Mouse (Mus musculus) urinary bladder, postnatal 14 days (tissue): Measurements from ENCODE around the gene Camk1d.

ENCODE experiments used
- DNase-seq: peaks from one replicate; pipeline ENCODE4 v3.0.0; 2021; ENCODE audit warnings: low spot score

Gene Camk1d

DNA sequence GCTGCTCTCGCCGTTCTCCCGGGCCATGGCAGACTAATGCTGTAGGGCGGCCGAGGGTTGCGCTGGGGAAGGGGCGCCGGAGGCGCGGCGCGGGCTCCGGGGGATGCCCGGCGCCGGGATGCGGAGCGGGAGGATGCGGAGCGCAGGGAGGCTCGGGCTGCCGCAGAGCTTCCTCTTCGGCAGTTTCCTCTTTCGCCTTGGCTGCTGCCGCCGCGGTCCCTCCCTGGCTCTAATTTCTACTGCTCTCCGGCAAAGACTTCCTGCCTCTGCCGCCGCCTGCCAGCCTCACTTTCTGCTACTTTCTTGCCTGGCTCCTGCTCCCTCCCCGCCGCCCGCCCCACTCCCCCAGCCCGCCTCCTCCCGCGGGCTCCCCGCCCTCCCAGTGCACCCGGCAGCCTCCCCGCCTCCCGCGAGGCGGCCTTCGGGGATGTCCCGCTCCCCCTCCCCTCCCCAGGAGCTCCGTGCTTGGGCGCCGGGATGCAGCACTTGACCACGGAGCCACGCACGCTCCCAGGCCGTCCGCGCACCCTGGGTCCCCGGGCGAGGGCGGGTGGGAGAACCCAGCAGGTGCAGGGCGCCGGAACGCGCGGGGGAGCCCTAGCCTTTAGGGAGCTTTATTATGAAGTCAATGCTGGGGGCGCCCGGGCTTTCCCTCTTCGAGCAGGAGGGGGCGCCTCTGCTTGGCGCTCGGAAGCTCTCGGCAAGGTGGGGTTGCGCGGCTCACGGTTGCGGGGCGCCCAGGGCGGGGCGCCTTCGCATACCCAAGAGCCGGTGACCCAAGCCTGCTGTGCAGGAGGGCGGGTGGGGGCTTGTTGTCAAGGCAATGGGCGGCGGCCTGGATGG, at the start of gene Camk1d:
TSS of gene Camk1d (minus strand) at position 305 of the 843 bp plus-strand sequence.
- DNase-seq: peak; percentile 73

DNA sequence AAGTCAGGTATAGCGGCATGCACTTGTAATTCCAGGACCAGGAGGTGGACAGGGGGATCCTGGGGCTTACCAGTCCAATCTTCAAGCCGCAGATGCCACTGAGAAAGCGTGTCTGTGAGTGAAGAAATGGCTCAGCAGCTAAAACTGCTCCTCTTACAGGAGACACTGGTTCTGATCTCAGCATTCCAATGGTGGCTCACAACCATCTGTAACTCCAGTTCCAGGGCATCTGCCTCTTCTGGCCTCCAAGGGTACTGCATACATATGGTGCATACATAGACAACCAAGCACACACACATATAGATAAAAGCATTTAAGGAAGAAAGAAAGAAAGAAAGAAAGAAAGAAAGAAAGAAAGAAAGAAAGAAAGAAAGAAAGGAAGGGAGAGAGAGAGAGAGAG, 47.7 kb upstream of the Camk1d start:
- DNase-seq: no peak

DNA sequence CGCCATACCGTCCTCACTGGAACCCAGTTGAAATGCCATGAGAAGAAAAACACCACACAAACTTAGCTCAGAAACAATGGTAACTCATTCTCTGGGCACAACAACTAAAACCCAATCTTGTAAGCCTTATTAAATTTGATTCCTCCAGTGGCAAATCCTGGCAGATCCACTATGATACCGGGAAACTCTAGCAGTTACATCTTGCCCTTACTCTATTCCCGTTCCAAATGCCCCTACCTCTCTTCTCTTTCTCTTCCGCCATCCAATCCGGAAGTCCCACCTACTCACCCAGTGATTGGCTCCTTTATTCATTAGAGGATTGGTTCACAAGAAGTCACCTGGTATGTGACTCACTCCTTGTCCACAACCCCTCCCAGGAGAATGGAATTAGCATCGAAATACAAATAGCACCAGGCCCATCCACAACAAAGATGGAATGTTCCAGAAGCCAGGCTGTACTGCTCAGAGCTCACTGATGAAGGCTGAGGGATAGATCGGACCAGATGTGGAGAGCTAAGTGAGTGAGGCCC, 46.2 kb upstream of the Camk1d start:
- no peak for DNase-seq

DNA sequence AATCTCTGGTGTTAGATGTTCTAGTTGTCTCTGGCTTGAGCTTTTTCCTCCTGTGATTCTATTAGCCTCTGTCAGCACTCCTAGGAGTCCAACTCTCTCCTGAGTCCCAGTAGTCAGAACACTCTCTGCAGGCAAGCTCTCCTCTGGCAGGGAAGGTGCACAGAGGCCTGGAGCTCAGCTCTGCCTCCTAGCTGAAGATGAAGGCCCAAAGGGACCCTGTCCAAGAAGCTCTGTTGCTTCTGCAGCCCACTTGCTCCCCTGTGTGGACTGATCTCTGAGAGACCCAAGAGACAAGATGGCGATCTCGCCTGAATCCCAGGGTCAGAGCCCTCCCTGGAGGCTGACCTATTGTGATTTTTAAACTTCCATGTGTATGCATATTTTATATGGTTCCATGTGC, 44.3 kb upstream of the Camk1d start:
- no peak for DNase-seq

DNA sequence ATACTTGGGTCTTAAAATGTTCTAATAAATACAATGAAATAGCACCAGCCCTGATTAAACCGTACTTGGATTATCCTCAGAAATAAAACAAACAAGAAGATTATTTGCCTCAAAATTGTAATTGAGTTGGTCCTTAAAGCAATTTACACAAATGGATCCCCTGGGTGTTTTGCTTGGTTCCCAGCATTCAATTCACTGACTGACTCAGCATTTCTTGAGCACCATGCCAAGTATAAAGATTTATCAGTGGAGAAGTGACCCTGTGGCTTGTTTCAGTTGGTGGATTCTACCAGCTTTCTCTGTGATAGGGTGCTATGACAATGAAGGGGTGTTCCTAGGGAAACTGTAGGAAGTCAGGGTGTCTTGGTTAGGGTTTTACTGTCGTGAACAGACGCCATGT, 36.6 kb upstream of the Camk1d start:
- DNase-seq: no peak

DNA sequence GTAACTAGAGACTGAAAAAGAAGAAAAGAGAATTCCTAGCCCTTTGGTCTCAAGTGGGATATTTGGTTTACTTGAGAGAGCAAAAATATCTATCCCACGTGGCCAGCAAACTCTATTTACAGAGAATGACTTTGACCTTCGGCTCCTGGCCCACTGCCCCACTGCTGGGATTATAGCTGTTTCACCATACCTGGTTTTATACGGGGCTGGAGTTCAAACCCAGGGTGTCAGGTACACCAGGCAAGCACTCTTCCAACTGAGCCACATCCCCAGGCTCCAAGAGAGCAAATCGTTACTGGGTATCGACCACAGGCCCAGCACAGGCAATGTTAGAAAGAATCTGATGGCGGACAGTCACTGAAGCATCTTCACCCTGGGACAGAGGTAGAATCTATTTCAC, 34.9 kb upstream of the Camk1d start:
- DNase-seq: no peak

DNA sequence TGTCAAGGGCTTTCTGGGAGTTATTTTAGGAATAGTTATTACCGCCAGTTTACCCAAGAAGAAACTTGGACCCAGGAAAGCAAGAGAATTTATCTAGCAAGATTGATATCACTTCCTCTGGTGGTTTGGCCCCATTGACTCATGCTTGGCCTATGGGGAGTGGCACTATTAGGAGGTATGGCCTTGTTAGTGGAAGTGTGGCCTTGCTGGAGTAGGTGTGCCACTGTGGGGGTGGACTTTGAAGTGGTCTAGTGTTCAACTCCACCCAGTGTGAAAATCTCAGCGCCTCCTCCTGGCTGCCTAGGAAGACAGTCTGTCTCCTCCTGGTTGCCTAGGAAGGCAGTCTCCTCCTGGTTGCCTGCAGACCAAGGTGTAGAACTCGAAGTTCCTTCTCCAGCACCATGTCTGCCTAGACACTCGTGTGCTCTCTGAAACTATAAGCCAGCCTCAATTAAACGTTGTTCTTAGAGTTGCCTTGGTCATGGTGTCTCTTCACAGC, 33.3 kb upstream of the Camk1d start:
- DNase-seq: peak; percentile 8

DNA sequence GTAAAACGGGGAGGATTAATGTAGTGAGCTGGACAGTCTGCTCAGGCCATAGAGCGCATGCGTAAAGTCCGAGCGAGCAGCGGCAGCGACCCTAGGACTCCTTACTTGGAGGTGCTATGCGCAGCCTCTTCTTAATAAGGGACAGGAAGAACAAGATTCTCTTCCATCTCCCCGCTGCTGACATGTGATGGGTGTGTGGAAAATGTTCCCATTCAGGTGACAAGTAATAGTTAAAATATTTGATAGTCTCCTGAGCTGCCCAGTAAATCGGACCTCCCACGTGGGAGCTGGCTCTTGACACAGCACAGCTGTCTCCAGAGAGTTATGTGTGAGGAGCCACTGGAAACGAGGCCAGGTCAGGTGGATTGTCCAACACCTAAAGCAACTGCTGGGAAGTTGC, 32.2 kb upstream of the Camk1d start:
- DNase-seq: peak; percentile 20

DNA sequence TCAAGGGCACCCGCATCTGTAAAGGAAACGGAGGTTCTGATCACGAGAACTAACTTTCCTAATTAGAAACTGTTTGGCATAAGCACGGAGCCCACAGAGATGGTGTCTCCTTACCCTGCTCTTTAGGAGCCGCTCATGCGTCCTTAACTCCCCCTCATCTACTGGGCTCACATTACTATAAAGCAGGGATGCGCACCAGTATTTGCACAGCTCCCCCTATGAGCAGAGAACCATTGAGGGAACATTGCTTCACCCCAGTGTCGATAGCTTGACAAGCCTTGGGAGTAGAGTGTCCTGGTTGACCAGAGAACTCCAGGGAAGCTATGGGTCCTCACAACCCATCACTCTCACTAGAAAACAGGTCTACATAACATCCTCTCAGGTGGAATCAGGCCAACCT, 29.6 kb upstream of the Camk1d start:
- DNase-seq: no peak

DNA sequence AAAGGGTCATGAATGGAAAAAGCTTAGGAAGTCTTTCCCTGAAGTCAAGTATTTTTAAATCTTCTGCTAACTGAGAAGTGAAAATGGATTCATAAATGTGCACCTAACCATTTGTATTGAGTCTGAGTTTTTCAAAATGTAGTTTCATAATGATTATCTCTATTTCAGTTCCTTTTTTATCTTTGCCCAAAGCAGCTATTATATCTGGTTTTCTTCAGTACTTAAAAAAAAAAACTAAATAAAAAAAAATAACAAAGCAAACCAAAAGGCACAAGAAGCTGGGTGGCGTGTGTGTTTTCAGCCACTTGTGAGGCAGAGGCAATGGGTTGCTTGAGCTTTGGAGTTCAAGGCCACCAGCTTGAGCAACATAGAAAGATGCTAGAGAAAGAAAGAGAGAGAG, 26.6 kb upstream of the Camk1d start:
- no peak for DNase-seq

DNA sequence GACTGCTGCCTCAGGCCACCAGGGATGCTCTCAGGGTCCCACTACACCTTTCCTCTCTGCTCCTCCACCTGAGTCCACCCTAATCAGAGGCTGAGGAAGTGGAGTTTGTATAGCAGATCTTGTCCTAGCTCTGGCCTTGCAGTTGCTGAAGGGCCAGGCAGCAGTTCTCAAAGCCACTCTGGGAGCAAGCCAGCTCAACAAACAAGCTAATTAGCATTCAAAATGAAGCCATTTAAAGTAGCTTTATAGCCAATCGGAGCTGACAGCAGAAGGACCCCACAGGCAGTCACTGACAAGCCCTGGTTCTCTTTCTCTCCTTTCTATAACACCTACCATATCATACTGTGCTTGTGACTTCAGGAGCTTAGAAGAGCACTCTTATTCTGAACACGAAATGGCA, 21.6 kb upstream of the Camk1d start:
- no peak for DNase-seq

DNA sequence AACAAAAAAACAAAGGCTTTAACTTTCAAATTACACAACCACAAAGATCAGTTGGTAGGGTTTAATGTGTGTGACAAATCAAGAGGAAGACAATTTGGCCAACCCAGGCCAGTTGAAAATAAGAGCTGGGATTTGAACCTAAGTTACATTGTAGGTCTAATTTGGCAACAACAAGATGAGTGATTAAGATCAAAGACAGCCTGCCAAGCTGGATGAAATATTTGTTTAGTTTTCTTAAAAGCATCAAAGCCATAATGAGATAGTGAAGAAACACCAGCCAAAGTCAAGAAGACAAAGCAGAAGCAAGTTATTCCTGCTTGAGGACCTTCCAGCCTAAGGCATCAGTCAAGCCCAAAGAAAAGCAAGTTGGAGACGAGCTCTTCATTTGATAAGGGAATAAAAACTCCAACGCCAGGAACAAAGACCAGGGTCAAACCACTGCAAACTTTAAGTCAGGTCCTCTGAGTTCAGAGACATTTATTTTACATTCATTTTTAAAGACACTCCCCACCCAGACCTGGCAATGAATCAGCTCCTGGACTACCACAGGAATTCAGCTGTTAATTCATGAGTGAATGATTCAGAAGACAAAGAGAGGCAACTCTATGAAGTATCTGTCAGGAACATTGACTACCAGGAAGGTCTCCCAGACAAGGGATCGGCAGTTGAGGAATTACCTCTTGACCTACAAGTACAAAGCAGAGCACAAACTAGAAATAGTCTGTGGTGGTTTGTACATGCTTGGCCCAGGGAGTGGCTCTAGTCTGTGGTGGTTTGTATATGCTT, 19.2 kb upstream of the Camk1d start:
- no peak for DNase-seq

DNA sequence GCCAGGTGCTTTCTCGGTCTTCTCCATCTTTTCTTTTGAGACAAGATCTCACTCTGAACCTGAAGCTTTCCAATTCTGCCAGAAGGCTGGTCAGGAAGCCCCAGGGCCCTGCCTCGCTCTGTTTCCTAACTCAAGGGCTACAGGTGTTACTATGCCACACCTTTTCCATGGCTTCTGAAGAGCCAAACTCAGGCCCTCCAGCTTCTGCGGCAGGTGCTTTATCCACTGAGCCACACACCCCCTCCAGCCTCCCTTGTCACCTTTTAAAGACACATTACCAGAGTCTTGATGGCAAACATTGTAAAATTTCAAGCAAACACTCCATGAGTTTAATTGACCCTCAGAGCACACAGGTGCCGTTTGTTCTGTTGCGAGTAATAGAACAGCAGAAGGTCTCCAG, 17.7 kb upstream of the Camk1d start:
- no peak for DNase-seq

DNA sequence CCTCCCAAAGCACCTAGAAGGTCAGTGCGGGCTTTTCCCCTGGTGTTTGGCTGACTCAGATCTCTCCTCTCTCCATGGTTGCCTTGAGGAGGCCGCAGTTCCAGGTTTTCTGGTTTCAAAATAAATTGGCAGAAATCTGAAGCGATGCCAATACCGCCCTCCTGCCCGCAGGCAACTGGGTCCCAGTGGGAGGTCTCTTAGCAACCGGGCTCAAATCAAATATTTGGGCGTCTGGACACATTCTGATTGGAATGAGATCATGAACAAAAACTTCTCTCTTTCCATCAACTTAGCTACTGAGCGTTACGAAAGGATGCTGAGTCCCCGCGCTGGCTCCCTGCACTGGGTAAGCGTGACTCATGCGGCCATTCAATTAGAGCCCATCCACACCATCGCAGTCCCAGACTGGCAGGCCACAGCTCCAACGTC, 16.1 kb upstream of the Camk1d start:
- no peak for DNase-seq

DNA sequence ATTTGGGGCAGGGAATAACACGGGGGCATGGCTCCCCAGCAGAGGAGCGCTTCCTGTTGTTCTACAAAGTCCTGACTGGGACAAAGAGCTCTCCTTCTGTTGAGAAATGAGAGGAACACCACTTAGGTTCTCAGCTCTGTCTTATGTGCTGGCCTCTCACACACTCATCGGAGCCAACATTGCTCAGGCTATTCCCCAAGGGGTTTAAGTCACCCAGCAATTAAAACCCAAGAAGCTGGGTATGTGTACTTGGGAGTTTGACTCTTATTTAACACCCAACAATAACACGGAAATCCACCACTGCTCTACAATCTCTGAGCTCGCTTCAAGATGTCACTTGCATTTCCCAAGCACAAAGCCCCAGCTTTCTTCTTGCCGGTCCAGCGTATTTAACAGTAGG, 15.6 kb upstream of the Camk1d start:
- no peak for DNase-seq

DNA sequence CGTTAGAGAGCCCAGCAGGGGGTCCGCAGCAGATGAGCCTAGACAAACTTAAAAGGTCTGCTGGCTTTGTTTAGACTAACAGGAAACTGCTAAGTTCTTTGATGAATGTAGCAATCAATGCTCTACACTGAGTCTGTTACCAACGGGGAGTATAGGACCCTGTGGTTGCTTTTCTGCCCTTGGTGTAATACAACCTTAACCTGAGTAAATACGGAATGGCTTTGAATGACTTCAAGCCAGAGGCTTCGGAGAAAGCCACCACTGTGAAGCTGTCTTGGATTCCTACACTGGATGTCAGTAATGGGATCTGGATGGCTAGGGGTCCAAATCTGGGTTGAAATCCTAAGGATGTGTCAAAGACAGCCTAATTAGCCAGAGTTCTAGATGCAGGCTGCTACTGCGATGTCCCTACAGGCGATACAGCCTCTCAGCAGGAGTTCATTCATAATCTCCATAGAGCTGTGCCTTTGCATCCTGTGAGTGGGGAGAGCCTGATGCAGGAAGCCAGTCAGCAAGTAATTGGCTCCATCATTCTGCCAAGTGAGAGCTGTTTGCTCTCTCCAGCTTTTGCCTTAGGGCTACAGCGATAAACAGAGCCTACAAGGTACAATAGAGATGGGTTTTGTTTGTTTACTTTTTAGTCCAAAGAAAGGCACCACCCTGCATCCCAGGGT, 10.8 kb upstream of the Camk1d start:
- no peak for DNase-seq

DNA sequence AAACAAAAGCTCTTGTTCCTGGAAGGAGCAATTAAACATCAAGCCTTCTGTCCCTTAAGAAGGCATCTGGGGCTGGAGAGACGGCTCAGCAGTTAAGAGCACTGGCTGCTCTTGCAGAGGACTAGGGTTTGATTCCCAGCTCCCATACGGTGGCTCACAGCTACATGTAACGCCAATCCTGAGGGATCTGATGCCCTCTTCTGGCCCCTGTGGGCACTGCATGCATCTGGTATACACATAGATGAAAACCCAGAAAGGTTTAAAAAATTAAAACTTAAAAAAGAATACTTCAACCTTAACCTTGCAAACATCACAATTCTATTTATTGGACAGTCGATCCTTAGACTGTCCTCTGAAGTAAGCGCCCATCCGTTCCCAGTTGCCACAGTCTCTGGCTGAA, 3.4 kb upstream of the Camk1d start:
- no peak for DNase-seq

DNA sequence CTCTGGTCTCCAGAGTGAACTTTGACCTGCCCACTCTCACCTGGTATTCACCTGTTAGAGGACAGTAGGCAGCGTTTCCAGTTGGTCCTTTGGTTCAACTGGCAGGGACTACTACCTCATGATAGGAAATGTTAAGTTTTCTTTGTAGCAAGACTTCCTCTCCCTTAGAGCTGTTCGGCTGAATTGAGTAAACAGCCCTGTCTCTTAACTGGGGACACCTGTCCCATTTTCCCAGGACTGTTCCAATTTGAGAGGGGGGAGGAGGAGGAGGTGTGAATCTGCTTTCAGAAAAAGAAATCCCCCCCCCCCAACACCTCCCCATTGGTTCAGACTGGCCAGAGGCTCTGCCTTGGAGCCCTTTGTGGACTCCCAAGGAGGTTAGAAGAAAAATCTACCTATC, 1.2 kb upstream of the Camk1d start:
- DNase-seq: no peak

DNA sequence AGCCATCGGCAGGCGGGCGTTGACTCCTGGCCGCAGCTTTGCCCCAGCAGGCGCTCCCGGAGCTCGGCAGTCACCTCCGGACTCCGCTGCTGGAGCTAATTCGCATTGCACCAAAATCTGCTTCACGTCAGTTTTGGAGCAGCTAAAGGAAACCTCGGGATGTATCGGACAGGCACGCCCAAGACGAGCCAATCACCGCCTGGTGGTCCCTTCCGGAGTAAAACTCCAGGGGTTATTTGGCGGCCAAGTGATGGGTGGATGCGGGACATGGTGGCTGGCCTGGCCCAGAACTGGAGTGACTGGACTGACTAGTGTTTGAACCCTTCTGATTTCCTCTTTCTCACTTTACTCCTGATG, 717 bp upstream of the Camk1d start:
- DNase-seq: no peak

DNA sequence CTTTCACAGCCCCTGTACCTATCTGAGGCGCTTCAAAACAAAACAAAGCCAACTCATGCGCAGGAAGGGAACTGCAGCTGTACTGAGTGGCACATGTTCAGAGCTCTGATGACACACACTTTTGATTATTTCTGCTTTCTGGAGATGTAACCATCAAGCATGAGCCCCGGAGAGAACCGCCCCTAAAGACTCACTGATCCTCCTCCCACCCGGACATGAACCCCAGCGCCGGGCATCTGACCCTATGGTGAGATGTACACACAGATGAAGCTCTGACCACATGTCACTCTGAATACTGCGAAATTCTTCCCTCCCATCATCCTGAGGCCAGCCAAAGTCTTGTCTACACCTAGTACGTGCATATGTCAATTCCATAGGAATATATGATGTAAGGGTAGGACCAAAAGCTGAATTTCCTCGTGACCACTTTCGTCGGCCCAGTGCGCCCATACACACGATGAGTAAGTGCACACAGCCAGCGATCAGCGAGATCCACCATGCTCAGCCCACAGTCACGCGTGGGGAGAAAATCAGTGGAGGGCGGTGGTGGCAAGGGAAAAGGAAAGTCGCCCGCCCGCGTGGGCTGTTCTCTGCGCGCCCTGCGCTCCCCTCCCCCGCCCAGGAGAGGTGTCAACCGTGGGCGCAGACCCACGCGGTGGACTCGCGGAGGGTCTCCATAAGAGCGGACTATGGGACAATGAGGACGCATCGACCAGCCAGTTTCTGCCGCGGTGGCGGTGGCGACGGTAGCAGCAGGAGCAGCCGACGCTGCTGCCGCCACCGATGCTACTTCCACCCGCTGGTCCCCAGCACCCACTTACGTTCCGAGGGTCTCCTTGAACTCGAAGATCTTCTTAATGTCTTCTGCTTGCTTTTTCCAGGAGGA, 747 bp downstream of the Camk1d start:
- DNase-seq: peak; percentile 7

DNA sequence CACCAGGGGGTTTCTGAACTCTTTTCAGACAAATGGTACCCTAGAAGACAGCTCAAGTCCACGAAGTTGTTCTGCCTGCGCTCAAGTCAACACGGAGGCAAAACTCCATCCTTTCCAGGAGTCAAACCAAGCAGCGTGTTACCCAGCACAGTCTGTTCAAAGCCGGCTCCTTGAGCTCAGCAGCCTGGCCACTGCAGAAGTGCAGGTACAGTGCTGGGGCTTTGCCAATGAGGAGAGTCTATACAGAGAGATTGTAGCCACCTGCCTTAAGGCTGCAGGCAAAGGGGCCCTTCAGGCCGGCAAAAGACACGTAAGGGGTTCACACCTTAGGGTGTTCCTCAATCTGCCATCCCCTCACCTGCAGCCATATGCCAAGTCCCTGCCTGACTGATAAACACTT, 2.1 kb downstream of the Camk1d start:
- DNase-seq: no peak

DNA sequence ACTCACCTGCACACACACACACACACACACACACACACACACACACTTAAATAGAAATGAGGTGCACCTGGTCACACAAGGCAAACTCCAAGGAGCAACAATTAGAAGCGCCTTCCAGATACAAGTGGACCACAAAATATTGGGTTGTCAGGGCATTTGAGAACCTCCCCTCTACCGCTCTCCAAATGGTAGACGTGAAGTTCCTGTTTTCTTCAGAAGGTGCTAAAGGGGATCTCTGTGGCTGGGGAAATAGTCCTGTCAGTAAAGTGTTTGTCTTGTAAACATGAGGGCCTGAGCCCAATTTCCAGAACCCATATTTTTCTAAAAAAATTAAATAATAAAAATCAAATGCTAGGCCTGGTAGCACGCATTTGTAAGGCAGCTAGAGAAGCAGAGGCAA, 4.4 kb downstream of the Camk1d start:
- no peak for DNase-seq
